In the genomic region with DNA sequence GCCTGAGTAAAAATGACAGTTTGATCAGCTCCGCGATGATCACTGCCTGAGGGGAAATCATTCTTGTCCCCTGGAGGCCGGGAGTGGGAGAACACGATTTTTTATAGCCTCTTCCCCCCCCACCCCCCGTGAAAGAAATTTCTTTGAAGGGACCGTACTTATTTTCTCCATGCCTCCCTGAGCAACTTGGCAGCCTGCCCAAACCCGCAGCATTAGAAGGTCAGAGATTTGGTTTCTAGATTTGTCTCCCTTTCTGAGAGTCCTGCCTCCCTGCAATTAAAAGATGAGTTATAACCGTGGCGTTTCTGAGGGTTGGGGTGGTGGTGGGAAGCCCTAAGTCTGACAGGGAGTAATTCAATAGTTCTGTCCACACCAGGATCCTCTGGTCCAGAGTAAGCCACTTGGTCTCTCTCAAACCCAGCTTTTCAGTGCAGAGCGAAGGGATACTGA, we compare ENCODE assay signal across 8 mouse cellular contexts. TPM values are rescaled to one million over a fixed set of nuclear protein-coding genes. Genes with fewer than 3 reads are reported as not detected.
DNase-seq lines count a peak whose midpoint lies in the region; ATAC-seq lines count a peak whose summit lies in the region.
"Had no signal": no experiment of that assay in that cellular context is flagged by ENCODE, and none has a peak within 500 bp of the region (broad histone marks: within the 10 kb centered on the region; RNA-seq: fewer than 3 reads in every experiment).

No protein-coding gene starts in this region.

- peak; percentile 37; the same call in 1 of the 2 replicates for ATAC-seq in hindbrain, embryonic 14.5 days (ENCODE audit: low FRiP score)
- peak; percentile 22; the same call in 1 of the 2 replicates for ATAC-seq in megakaryocyte progenitor cell, adult 5-6 weeks (replicated peaks; ENCODE audit: poor library complexity)
- ATAC-seq in stomach, embryonic 15.5 days (ENCODE audit: insufficient read depth, low FRiP score, low read depth), result no peak

- H3K9me3 ChIP-seq in hindbrain, embryonic 14.5 days (ENCODE audit: control insufficient read depth, low read length), result no peaks in the 10 kb centered on the region
- no peaks in the 10 kb centered on the region for H3K9me3 ChIP-seq in stomach, embryonic 15.5 days
- H3K9me3 ChIP-seq: liver, embryonic 15.5 days had no signal

- 26% methylated on average over 10 of the region's 10 CpGs for WGBS in hindbrain, embryonic 14.5 days
- 28% methylated on average over 10 of the region's 10 CpGs for WGBS in stomach, embryonic 15.5 days

- H3K4me1 ChIP-seq in hindbrain, embryonic 14.5 days (replicated peaks; ENCODE audit: control insufficient read depth, insufficient read depth, low read length), result no peaks in the 10 kb centered on the region; the same call in 1 of the 2 replicates
- H3K4me1 ChIP-seq in stomach, embryonic 15.5 days, result 0 out of 2 replicates have a peak, but pooled peaks cover 2% of the 10 kb centered on the region
- H3K4me1 ChIP-seq: liver, embryonic 15.5 days had no signal

- H3K36me3 ChIP-seq in hindbrain, embryonic 14.5 days (replicated peaks; ENCODE audit: control insufficient read depth, insufficient read depth), result no peaks in the 10 kb centered on the region
- H3K36me3 ChIP-seq in stomach, embryonic 15.5 days, result no peaks in the 10 kb centered on the region
- H3K36me3 ChIP-seq: liver, embryonic 15.5 days had no signal

- no peak overlapping the region; the same call in 1 of the 2 replicates for H3K4me2 ChIP-seq in hindbrain, embryonic 14.5 days (replicated peaks)
- 0 out of 2 replicates have a peak overlapping the region, but pooled peaks have one; percentile 11 for H3K4me2 ChIP-seq in stomach, embryonic 15.5 days
- H3K4me2 ChIP-seq: liver, embryonic 15.5 days had no signal

- H3K27ac ChIP-seq in hindbrain, embryonic 14.5 days, result no peak overlapping the region
- H3K27ac ChIP-seq in stomach, embryonic 15.5 days, result no peak overlapping the region
- H3K27ac ChIP-seq: liver, embryonic 15.5 days had no signal

- no peak overlapping the region for H3K9ac ChIP-seq in hindbrain, embryonic 14.5 days
- no peak overlapping the region for H3K9ac ChIP-seq in stomach, embryonic 15.5 days
- H3K9ac ChIP-seq: liver, embryonic 15.5 days had no signal

- DNase-seq in right cerebral cortex, postnatal 14 days, result peak; percentile 38
- no peak for DNase-seq in right cerebral cortex, postnatal 36 days (ENCODE audit: low spot score in 2 of 2)
- peak; percentile 52 to 76 for DNase-seq in cerebellum, postnatal 25 days
- DNase-seq in hindbrain, embryonic 14.5 days (ENCODE audit: low spot score), result peak; percentile 49
- DNase-seq in heart, adult 8-10 months (ENCODE audit: low spot score), result no peak

- H3K27me3 ChIP-seq in hindbrain, embryonic 14.5 days (ENCODE audit: control insufficient read depth, insufficient read depth, low read length), result no peaks in the 10 kb centered on the region
- no peaks in the 10 kb centered on the region for H3K27me3 ChIP-seq in stomach, embryonic 15.5 days (replicated peaks)
- H3K27me3 ChIP-seq: liver, embryonic 15.5 days had no signal

- no peak overlapping the region for H3K4me3 ChIP-seq in hindbrain, embryonic 14.5 days (replicated peaks; ENCODE audit: low read length)
- H3K4me3 ChIP-seq in stomach, embryonic 15.5 days (replicated peaks), result no peak overlapping the region
- H3K4me3 ChIP-seq: liver, embryonic 15.5 days had no signal

RNA-seq across cellular contexts. Expression of a gene that starts 11.9 kb away (rescaled TPM):
- polyA plus RNA-seq in hindbrain, embryonic 14.5 days (2014; fragmentation: Nextera tagmentation; extraction: Ambion mirVana), result not detected in 2 replicates
- total RNA-seq in megakaryocyte progenitor cell, adult 5-6 weeks (2015), result not detected in 2 replicates
- not detected in 2 replicates for total RNA-seq in megakaryocyte progenitor cell, adult 5-6 weeks (2017)
- polyA plus RNA-seq in stomach, embryonic 15.5 days (2015; fragmentation: Nextera tagmentation; extraction: Ambion mirVana), result not detected in 2 replicates
- not detected for total RNA-seq in heart, adult 8-10 months (2022)
- polyA plus RNA-seq: liver, embryonic 15.5 days had no signal

Comparison
In these comparisons a context has a peak if more than half of its experiments do, and no peak if none do; other contexts are left out.
1. DNase-seq: peak in right cerebral cortex, postnatal 14 days (single experiment), cerebellum, postnatal 25 days (2 of 2) and hindbrain, embryonic 14.5 days (single experiment); none in right cerebral cortex, postnatal 36 days (0 of 2) and heart, adult 8-10 months (single experiment).